Mouse (Mus musculus): ENCODE data around the gene Ube2l6. TPM values are rescaled to one million over a fixed set of nuclear protein-coding genes. Genes with fewer than 3 reads are reported as not detected.

Gene Ube2l6
- polyA plus RNA-seq, 1 experiment from 2014 or later: 19.1 TPM

DNA sequence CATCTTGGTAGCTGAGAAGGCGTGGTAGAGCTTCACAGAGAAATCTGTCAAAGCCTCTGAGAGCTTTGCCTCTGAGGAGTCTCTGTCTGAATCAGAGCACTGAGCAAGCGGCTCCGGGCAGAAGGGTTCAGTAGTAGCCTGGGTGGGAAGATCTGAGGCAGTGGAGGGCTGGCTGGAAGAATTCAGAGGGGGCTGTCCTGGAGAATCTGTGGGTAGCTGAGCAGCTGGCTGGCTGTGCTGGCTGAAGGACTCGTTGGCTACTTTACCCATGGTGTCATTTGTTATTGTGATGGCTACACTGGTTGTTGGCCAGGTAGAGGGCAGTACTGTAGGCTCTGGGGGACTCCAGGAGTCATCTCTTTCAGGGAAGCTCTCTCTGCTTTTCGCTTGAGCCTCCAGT is 25.4 kb upstream of the Ube2l6 start:
- no peak for ATAC-seq
- H3K4me3 ChIP-seq: no peak overlapping the region
- H3K9ac ChIP-seq: no peak overlapping the region
- peaks cover 14% of the 10 kb centered on the region for H3K4me1 ChIP-seq
- H3K9me3 ChIP-seq (replicated peaks): no peaks in the 10 kb centered on the region
- H3K27ac ChIP-seq: no peak overlapping the region
- no peaks in the 10 kb centered on the region for H3K27me3 ChIP-seq
- H3K4me2 ChIP-seq: no peak overlapping the region
- 81% methylated on average over 5 of the region's 5 CpGs for WGBS
- H3K36me3 ChIP-seq (ENCODE audit: poor library complexity, severe bottlenecking): no peaks in the 10 kb centered on the region

DNA sequence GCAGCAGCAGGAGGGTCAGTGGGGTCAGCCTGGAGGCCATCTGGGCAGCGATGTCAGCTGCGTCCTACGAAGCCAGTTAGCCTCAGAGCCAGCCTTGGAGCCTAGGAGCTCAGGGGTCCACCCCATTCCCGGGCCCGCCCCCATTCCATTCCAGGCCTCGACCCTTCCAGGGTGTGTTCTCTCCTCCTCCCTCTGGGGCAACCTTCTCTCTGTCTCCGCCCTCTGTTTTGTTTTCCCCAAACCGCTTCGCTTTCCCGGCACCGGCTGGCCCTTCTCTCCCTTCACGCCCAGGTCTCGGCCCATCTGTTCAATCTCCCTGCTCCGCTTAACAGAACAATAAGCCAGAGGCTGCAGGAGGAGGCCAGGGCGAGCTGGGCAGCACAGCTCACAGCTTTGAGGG is 23.9 kb upstream of the Ube2l6 start:
- Histone ChIP-seq H3K4me2 (peak overlapping the region; percentile 59), H3K4me1 (peaks cover 14% of the 10 kb centered on the region), H3K9me3 (replicated peaks) (no peaks in the 10 kb centered on the region), H3K27ac (peak overlapping the region; percentile 75; the same call in 1 of the 2 replicates), H3K36me3 (ENCODE audit: poor library complexity, severe bottlenecking) (no peaks in the 10 kb centered on the region), H3K9ac (peak overlapping the region; percentile 54), H3K27me3 (no peaks in the 10 kb centered on the region), H3K4me3 (peak overlapping the region; percentile 35)
- WGBS: 1% methylated on average over 14 of the region's 15 CpGs
- ATAC-seq: peak; percentile 94

DNA sequence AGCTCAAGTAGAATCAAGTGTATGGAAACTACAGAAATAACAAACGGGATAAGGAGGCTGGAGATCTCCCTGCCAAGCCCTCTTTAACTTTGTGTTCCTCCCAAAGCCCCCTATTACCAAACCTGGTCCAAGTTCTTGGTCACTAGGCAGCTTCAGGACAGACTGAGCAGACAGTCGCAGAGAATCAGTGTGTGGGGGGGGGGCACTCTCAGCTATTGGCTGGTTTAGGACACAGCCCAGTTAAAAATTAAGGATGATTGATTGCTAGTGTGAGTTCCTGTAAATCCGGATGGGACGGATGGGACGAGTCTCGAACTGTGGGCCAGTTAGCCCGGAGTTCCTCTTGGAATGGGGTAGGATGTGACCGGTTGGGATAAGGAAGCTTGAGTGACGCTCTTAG is 23.4 kb upstream of the Ube2l6 start, which contains the start of gene Serping1:
Gene Serping1 (minus strand): TSS at position 204 of the 400 bp plus-strand sequence.
- H3K27ac ChIP-seq: peak within 1 kb of the TSS; percentile 75
- ATAC-seq: peak; percentile 50; the same call in 1 of the 2 replicates
- peak within 1 kb of the TSS; percentile 54 for H3K9ac ChIP-seq
- 64% methylated on average over 9 of the region's 9 CpGs for WGBS
- no peaks in the 10 kb centered on the region for H3K27me3 ChIP-seq
- peaks cover 14% of the 10 kb centered on the region for H3K4me1 ChIP-seq
- H3K4me3 ChIP-seq: peak within 1 kb of the TSS; percentile 35
- no peaks in the 10 kb centered on the region for H3K9me3 ChIP-seq (replicated peaks)
- peak within 1 kb of the TSS; percentile 59 for H3K4me2 ChIP-seq
- H3K36me3 ChIP-seq (ENCODE audit: poor library complexity, severe bottlenecking): no peaks in the 10 kb centered on the region

DNA sequence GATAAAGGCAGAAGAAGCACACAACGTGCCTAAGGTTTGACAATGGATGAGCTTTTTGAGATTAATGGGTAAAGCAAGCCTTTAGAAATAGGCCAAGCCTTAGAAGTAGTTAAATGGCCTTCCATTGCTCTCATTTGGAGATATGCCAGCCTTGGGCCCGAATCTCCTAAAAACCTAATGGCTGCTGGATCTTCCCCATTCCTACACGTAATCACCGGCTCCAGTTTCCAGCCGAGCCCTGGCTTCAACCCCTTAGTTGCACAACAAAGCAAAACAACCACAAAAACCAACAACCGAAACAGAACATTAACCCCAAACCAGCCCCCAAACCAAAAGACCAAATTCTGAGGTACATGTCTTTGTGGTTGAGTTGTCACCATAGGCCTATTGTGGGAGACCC is 23.0 kb upstream of the Ube2l6 start:
- H3K4me2 ChIP-seq: no peak overlapping the region
- no peaks in the 10 kb centered on the region for H3K27me3 ChIP-seq
- H3K9me3 ChIP-seq (replicated peaks): no peaks in the 10 kb centered on the region
- ATAC-seq: no peak
- H3K36me3 ChIP-seq (ENCODE audit: poor library complexity, severe bottlenecking): no peaks in the 10 kb centered on the region
- peak overlapping the region; percentile 75; the same call in 1 of the 2 replicates for H3K27ac ChIP-seq
- WGBS: 75% methylated on average over 6 of the region's 6 CpGs
- H3K4me3 ChIP-seq: no peak overlapping the region
- H3K9ac ChIP-seq: no peak overlapping the region
- peaks cover 14% of the 10 kb centered on the region for H3K4me1 ChIP-seq

- no peak overlapping the region for H3K4me2 ChIP-seq
- H3K36me3 ChIP-seq (ENCODE audit: poor library complexity, severe bottlenecking): no peaks in the 10 kb centered on the region
- no peak for ATAC-seq
- H3K4me3 ChIP-seq: no peak overlapping the region
- H3K27me3 ChIP-seq: no peaks in the 10 kb centered on the region
- WGBS: 60% methylated on average over 3 of the region's 3 CpGs
- H3K9ac ChIP-seq: no peak overlapping the region
- no peak overlapping the region for H3K27ac ChIP-seq
- no peaks in the 10 kb centered on the region for H3K9me3 ChIP-seq (replicated peaks)
- peaks cover 14% of the 10 kb centered on the region for H3K4me1 ChIP-seq
Measured at GRCm38 (mm10) chr2:84777706-84778105, 20.9 kb upstream of the Ube2l6 start.

DNA sequence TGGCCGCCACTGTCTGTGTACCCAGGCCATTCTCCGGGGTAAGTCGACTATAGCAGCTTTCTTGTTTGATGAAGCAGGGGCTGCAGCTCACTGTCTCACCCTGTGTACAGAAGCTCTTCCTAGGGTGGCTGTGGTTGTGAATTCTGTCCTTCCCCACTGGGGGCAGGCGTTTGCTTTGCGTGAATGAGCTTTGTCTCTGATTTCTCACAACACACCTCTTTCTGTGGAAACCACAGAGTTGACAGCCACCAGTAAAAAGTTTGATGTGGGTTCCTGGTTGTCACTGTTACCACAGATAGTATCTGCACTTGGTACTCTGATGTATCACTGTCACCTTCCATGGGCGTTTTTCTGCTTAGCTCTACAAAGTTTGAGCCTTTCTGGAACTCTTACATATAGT is 19.4 kb upstream of the Ube2l6 start:
- Histone ChIP-seq H3K4me3 (no peak overlapping the region), H3K9me3 (replicated peaks) (no peaks in the 10 kb centered on the region), H3K27me3 (no peaks in the 10 kb centered on the region), H3K36me3 (ENCODE audit: poor library complexity, severe bottlenecking) (no peaks in the 10 kb centered on the region), H3K27ac (no peak overlapping the region), H3K4me2 (no peak overlapping the region), H3K9ac (no peak overlapping the region), H3K4me1 (peaks cover 11% of the 10 kb centered on the region)
- ATAC-seq: no peak
- WGBS: 57% methylated on average over 6 of the region's 6 CpGs

GRCm38 (mm10) chr2:84783315-84783714 is 15.3 kb upstream of the Ube2l6 start:
- 95% methylated on average over 1 of the region's 1 CpGs for WGBS

GRCm38 (mm10) chr2:84783840-84784566 is 14.6 kb upstream of the Ube2l6 start:
- ATAC-seq: no peak
- no peaks in the 10 kb centered on the region for H3K4me1 ChIP-seq
- WGBS: 91% methylated on average over 3 of the region's 3 CpGs
- no peaks in the 10 kb centered on the region for H3K27me3 ChIP-seq
- H3K9me3 ChIP-seq (replicated peaks): no peaks in the 10 kb centered on the region
- no peak overlapping the region for H3K4me2 ChIP-seq
- no peak overlapping the region for H3K27ac ChIP-seq
- no peak overlapping the region for H3K4me3 ChIP-seq
- no peaks in the 10 kb centered on the region for H3K36me3 ChIP-seq (ENCODE audit: poor library complexity, severe bottlenecking)
- H3K9ac ChIP-seq: no peak overlapping the region

More at GRCm38 (mm10) chr2:84783315-84783714, 15.3 kb upstream of the Ube2l6 start:
- Histone ChIP-seq H3K9ac (no peak overlapping the region), H3K36me3 (ENCODE audit: poor library complexity, severe bottlenecking) (no peaks in the 10 kb centered on the region), H3K4me2 (no peak overlapping the region), H3K4me3 (no peak overlapping the region), H3K27me3 (no peaks in the 10 kb centered on the region), H3K27ac (no peak overlapping the region), H3K4me1 (no peaks in the 10 kb centered on the region), H3K9me3 (replicated peaks) (no peaks in the 10 kb centered on the region)
- ATAC-seq: no peak

DNA sequence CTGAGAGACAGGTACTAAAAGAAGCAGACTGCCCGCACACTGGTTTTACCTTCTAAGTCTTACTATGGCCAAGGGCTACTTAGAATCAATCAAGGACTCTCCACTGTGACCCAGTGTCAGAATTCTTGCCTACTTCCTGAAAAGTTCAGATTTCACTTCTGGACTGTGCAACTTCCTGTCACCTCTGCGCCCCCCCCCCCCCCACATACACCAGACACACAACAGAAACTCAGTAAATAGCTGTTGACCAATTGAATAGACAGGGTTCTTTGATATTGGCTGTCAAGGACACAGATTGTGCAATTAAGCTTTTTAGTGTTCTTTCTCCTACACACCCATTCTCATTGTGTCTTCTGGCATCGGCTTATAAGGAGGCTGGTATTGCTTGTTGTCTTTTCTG is 10.3 kb upstream of the Ube2l6 start:
- ATAC-seq: no peak
- Histone ChIP-seq H3K9ac (no peak overlapping the region), H3K36me3 (ENCODE audit: poor library complexity, severe bottlenecking) (no peaks in the 10 kb centered on the region), H3K4me2 (no peak overlapping the region), H3K27me3 (no peaks in the 10 kb centered on the region), H3K9me3 (replicated peaks) (no peaks in the 10 kb centered on the region), H3K4me3 (no peak overlapping the region), H3K4me1 (no peaks in the 10 kb centered on the region), H3K27ac (no peak overlapping the region)
- WGBS: 78% methylated on average over 3 of the region's 3 CpGs

GRCm38 (mm10) chr2:84790418-84790817 is 8.2 kb upstream of the Ube2l6 start:
- ATAC-seq: no peak
- Histone ChIP-seq H3K27me3 (no peaks in the 10 kb centered on the region), H3K27ac (no peak overlapping the region), H3K9ac (no peak overlapping the region), H3K4me1 (no peaks in the 10 kb centered on the region), H3K36me3 (ENCODE audit: poor library complexity, severe bottlenecking) (no peaks in the 10 kb centered on the region), H3K4me2 (no peak overlapping the region), H3K9me3 (replicated peaks) (peaks cover 7% of the 10 kb centered on the region; the same call in 1 of the 2 replicates), H3K4me3 (no peak overlapping the region)
- WGBS: 64% methylated on average over 9 of the region's 9 CpGs

DNA sequence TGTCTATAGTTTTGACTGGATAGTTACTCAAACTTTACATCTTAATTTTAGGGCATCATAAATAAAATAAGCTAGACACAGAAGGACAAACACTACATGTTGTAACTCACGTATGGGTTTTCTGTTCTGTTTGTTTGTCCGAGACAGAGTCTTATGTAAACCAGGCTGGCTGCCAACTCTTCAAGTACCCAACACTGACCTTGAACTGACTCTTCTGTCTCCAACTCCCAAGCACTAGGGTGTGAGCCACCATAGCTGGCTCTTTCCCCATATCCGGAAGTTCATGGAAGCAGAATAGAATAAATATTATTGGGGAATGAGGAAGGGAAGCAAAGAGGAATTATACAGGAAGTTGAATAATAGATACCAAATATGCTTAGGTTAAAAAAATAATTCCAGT is 6.1 kb upstream of the Ube2l6 start:
- no peak overlapping the region for H3K9ac ChIP-seq
- H3K27me3 ChIP-seq: no peaks in the 10 kb centered on the region
- WGBS: 88% methylated on average over 3 of the region's 3 CpGs
- peaks cover 7% of the 10 kb centered on the region; the same call in 1 of the 2 replicates for H3K9me3 ChIP-seq (replicated peaks)
- H3K4me1 ChIP-seq: no peaks in the 10 kb centered on the region
- no peaks in the 10 kb centered on the region for H3K36me3 ChIP-seq (ENCODE audit: poor library complexity, severe bottlenecking)
- H3K27ac ChIP-seq: no peak overlapping the region
- ATAC-seq: no peak
- no peak overlapping the region for H3K4me3 ChIP-seq
- no peak overlapping the region for H3K4me2 ChIP-seq

DNA sequence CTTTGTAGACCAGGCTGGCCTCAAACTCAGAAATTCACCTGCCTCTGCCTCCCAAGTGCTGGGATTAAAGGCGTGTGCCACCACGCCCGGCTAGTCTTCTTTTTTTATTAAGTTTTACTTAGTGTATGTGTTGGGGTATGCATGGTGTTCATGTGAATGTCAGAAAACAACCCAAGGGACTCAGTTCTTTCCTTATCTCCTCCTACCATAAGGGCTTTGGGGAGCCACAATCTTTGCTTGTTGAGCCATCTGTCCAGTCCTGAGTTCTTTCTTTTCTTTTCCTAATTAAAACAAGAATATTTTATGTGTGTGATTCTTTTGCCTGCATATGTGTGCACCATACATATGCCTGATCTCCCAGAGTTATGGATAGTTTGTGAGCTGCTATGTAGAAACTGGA is 5.5 kb upstream of the Ube2l6 start:
- Histone ChIP-seq H3K36me3 (ENCODE audit: poor library complexity, severe bottlenecking) (no peaks in the 10 kb centered on the region), H3K4me2 (no peak overlapping the region), H3K27me3 (no peaks in the 10 kb centered on the region), H3K4me3 (no peak overlapping the region), H3K9me3 (replicated peaks) (peaks cover 7% of the 10 kb centered on the region; the same call in 1 of the 2 replicates), H3K4me1 (no peaks in the 10 kb centered on the region), H3K9ac (no peak overlapping the region), H3K27ac (no peak overlapping the region)
- 95% methylated on average over 3 of the region's 3 CpGs for WGBS
- no peak for ATAC-seq

- no peak overlapping the region for H3K9ac ChIP-seq
- no peak overlapping the region for H3K4me2 ChIP-seq
- no peak overlapping the region for H3K4me3 ChIP-seq
- H3K9me3 ChIP-seq (replicated peaks): peaks cover 7% of the 10 kb centered on the region; the same call in 1 of the 2 replicates
- no peaks in the 10 kb centered on the region for H3K36me3 ChIP-seq (ENCODE audit: poor library complexity, severe bottlenecking)
- WGBS: 90% methylated on average over 3 of the region's 3 CpGs
- H3K27me3 ChIP-seq: no peaks in the 10 kb centered on the region
- no peaks in the 10 kb centered on the region for H3K4me1 ChIP-seq
- no peak for ATAC-seq
- H3K27ac ChIP-seq: no peak overlapping the region
Measured at GRCm38 (mm10) chr2:84793871-84794270, 4.8 kb upstream of the Ube2l6 start.
